Mouse (Mus musculus) forebrain, embryonic 14.5 days (tissue): ENCODE data around the gene Gm17267. TPM values are rescaled to one million over a fixed set of nuclear protein-coding genes. Genes with fewer than 3 reads are reported as not detected.
"Not testable (repeated sequence)": the region's sequence is repeated elsewhere in the genome, so short reads cannot be mapped to it uniquely, and the experiment has no call there.

ENCODE experiments used
- ATAC-seq: fragments of 200-750 bp; cut with Nextera tagmentation; 2 replicates; pipeline ENCODE4 v1.8.0; 2017; ENCODE audit warnings: mild to moderate bottlenecking, moderate library complexity
- DNase-seq: peaks from one replicate; pipeline ENCODE4 v3.0.0-alpha.2; 2015; ENCODE audit warnings: low spot score
- H3K27ac ChIP-seq: fragments of 300-500 bp; sonication (generic); 2 replicates; pipeline ENCODE4 v1.5.1; 2014; ENCODE audit warnings: low read depth, mild to moderate bottlenecking, control low read depth, low read length, moderate library complexity
- H3K27me3 ChIP-seq: fragments of 300-500 bp; sonication (generic); replicated peaks from 2 replicates; pipeline ENCODE4 v1.6.1; 2014; ENCODE audit warnings: low read length, control low read depth, mixed read lengths; ENCODE audit not compliant: control insufficient read depth, insufficient read depth
- H3K36me3 ChIP-seq: fragments of 300-500 bp; sonication (generic); 2 replicates; pipeline ENCODE4 v1.6.1; 2014; ENCODE audit warnings: low read length, control low read depth; ENCODE audit not compliant: control insufficient read depth, insufficient read depth
- H3K4me1 ChIP-seq: fragments of 300-500 bp; sonication (generic); 2 replicates; pipeline ENCODE4 v1.6.1; 2014; ENCODE audit warnings: antibody characterized with exemption, low read length, control low read depth; ENCODE audit not compliant: control insufficient read depth, insufficient read depth
- H3K4me2 ChIP-seq: fragments of 300-500 bp; sonication (generic); 2 replicates; pipeline ENCODE4 v1.6.1; 2014; ENCODE audit warnings: mild to moderate bottlenecking, control low read depth, low read length
- H3K4me3 ChIP-seq: fragments of 300-500 bp; sonication (generic); 2 replicates; pipeline ENCODE4 v1.5.1; 2014; ENCODE audit warnings: low read depth, low read length, control low read depth
- H3K9ac ChIP-seq: fragments of 300-500 bp; sonication (generic); 2 replicates; pipeline ENCODE4 v1.6.1; 2014; ENCODE audit warnings: mild to moderate bottlenecking, low read length, control low read depth, moderate library complexity
- H3K9me3 ChIP-seq: fragments of 300-500 bp; sonication (generic); replicated peaks from 2 replicates; pipeline ENCODE4 v1.6.1; 2016; ENCODE audit warnings: low read length, control low read depth, mixed read lengths; ENCODE audit not compliant: control insufficient read depth
- WGBS: fragments of 180-500 bp; shearing (Covaris S2); extraction: QIAGEN DNeasy Blood & Tissue Kit; methylation state at CpG from one replicate; pipeline ENCODE4 v1.1.7; 2014; 5-methylcytosine and 5-hydroxymethylcytosine counted together
- polyA plus RNA-seq: library from polyadenylated mRNA; unstranded; fragments of >200 nt; fragmentation: Nextera tagmentation; extraction: Ambion mirVana; gene quantifications from 2 replicates; pipeline ENCODE4 v1.2.1, GENCODE M21; 2014

The Gm17267 gene
- polyA plus RNA-seq = not detected in 2 replicates

- not testable (repeated sequence) for H3K27me3 ChIP-seq, ATAC-seq, H3K4me3 ChIP-seq, H3K4me2 ChIP-seq, DNase-seq, H3K4me1 ChIP-seq, H3K9ac ChIP-seq, H3K27ac ChIP-seq, H3K36me3 ChIP-seq, H3K9me3 ChIP-seq
- no CpG with 5 or more reads among the region's 4 CpGs for WGBS
Observed at GRCm38 (mm10) chrX:126017257-126017656, at the start of gene Gm17267. Gene Gm17267 (plus strand): TSS chrX:126017557.
